13 mouse cellular contexts compared by ENCODE assay signal in the genomic region with DNA sequence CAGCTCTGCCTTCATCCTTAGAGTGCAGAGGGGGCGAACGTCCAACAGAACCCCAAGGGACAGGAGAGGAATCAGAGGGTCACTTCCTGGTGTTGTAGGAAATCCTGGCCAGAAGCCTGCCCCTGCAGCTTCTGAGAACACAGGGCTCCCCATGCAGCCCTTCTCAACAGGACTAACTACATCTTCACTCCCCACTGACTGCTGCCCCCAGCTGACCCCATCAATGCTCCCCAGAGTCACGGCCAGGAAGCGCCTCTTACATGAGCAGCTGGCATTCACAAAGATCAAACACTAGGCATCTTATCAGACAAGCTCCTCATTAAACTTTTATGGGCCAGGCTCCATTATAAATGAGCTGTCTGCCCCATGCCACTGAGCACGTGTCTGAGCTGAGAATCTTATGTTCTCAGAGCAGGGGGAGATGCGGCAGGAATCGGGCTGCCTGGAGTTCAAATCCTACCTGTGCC.
DNase-seq lines count a peak whose midpoint lies in the region; ATAC-seq and TF ChIP-seq lines count a peak whose summit lies in the region.
"Had no signal": no experiment of that assay in that cellular context is flagged by ENCODE, and none has a peak within 500 bp of the region (broad histone marks: within the 10 kb centered on the region; RNA-seq: fewer than 3 reads in every experiment).

No protein-coding gene starts in this region.

- 54% methylated on average over 7 of the region's 7 CpGs for WGBS in heart, embryonic 12.5 days
- 27% methylated on average over 7 of the region's 7 CpGs for WGBS in kidney, adult 2 months
- 58% methylated on average over 7 of the region's 7 CpGs for WGBS in liver, embryonic 11.5 days

- H3K4me1 ChIP-seq in heart, embryonic 12.5 days (replicated peaks) = peaks cover 21% of the 10 kb centered on the region
- H3K4me1 ChIP-seq in kidney, adult 2 months (ENCODE audit: control insufficient read depth, insufficient read depth, low read length) = no peaks in the 10 kb centered on the region
- H3K4me1 ChIP-seq in liver, embryonic 11.5 days (replicated peaks; ENCODE audit: control insufficient read depth, insufficient read depth, low read length) = peaks cover 5% of the 10 kb centered on the region
- H3K4me1 ChIP-seq: megakaryocyte, embryonic 14.5 days had no signal

- H3K4me3 ChIP-seq in heart, embryonic 12.5 days = no peak overlapping the region
- H3K4me3 ChIP-seq in kidney, adult 2 months (ENCODE audit: insufficient read depth, low read depth, low read length) = no peak overlapping the region
- H3K4me3 ChIP-seq in liver, embryonic 11.5 days (ENCODE audit: low read depth, low read length) = no peak overlapping the region
- H3K4me3 ChIP-seq: megakaryocyte, embryonic 14.5 days had no signal

- H3K27ac ChIP-seq in heart, embryonic 12.5 days (ENCODE audit: poor library complexity, severe bottlenecking) = no peak overlapping the region
- H3K27ac ChIP-seq in kidney, adult 2 months (ENCODE audit: insufficient read depth, low read depth, low read length) = no peak overlapping the region
- H3K27ac ChIP-seq in liver, embryonic 11.5 days (ENCODE audit: low read depth, low read length) = no peak overlapping the region

- H3K4me2 ChIP-seq in heart, embryonic 12.5 days = no peak overlapping the region
- H3K4me2 ChIP-seq in liver, embryonic 11.5 days = no peak overlapping the region

- no peaks in the 10 kb centered on the region for H3K27me3 ChIP-seq in heart, embryonic 12.5 days (replicated peaks)
- no peaks in the 10 kb centered on the region for H3K27me3 ChIP-seq in kidney, adult 2 months (replicated peaks; ENCODE audit: control insufficient read depth, insufficient read depth, low read length)
- no peaks in the 10 kb centered on the region for H3K27me3 ChIP-seq in liver, embryonic 11.5 days (replicated peaks; ENCODE audit: control insufficient read depth, insufficient read depth, low read length)
- H3K27me3 ChIP-seq: megakaryocyte, embryonic 14.5 days; Patski had no signal

- DNase-seq in heart, adult 8-10 months (ENCODE audit: low spot score) = peak; percentile 19
- DNase-seq in embryo, embryonic 11 days = peak; percentile 39
- DNase-seq in kidney, adult 2 months = peak; percentile 41
- peak; percentile 67 for DNase-seq in mesoderm, embryonic 11.5 days (ENCODE audit: low read depth, low spot score)
- DNase-seq in right cerebral cortex, postnatal 36 days (ENCODE audit: low spot score in 2 of 2) = no peak
- no peak for DNase-seq in liver, embryonic 11.5 days (ENCODE audit: low spot score)
- DNase-seq in left cerebral cortex, postnatal 14 days (ENCODE audit: low spot score in 2 of 2) = no peak
- DNase-seq: adrenal gland, postnatal 36 days; cerebellum, adult 9-10 months; gastrocnemius, postnatal 14 days had no signal

- intact Hi-C loops in left cerebral cortex, postnatal 14 days (cut with DNase I) = no loop called here

- no peak for ATAC-seq in heart, embryonic 12.5 days (ENCODE audit: insufficient number of reproducible peaks, low FRiP score)
- ATAC-seq in liver, embryonic 11.5 days (replicated peaks; ENCODE audit: low FRiP score) = no peak
- ATAC-seq: Patski had no signal

- H3K9ac ChIP-seq in heart, embryonic 12.5 days = no peak overlapping the region
- no peak overlapping the region for H3K9ac ChIP-seq in liver, embryonic 11.5 days (ENCODE audit: low read depth, low read length)

- peaks cover 3% of the 10 kb centered on the region; the same call in 1 of the 2 replicates for H3K36me3 ChIP-seq in heart, embryonic 12.5 days
- H3K36me3 ChIP-seq in kidney, adult 2 months (ENCODE audit: control insufficient read depth, insufficient read depth, low read length) = no peaks in the 10 kb centered on the region
- no peaks in the 10 kb centered on the region for H3K36me3 ChIP-seq in liver, embryonic 11.5 days (ENCODE audit: control insufficient read depth, insufficient read depth, low read length)

- no peak for TF ChIP-seq CTCF in kidney, adult 2 months (conservative IDR thresholded peaks at IDR 0.05; ENCODE audit: insufficient read depth, insufficient read length, low read depth, low read length)

- no peaks in the 10 kb centered on the region for H3K9me3 ChIP-seq in heart, embryonic 12.5 days (replicated peaks)
- H3K9me3 ChIP-seq in liver, embryonic 11.5 days (ENCODE audit: control insufficient read depth, low read length) = no peaks in the 10 kb centered on the region

- TF ChIP-seq POLR2A in kidney, adult 2 months (IDR thresholded peaks at IDR 0.05; ENCODE audit: low read depth, low read length) = no peak

Comparison
In these comparisons a context has a peak if more than half of its experiments do, and no peak if none do; other contexts are left out.
1. DNase-seq: peak in heart, adult 8-10 months (single experiment), embryo, embryonic 11 days (single experiment), kidney, adult 2 months (single experiment) and mesoderm, embryonic 11.5 days (single experiment); none in right cerebral cortex, postnatal 36 days (0 of 2), liver, embryonic 11.5 days (single experiment) and left cerebral cortex, postnatal 14 days (0 of 2).